In genomic region chrX:52348773-52349172, GRCm38 (mm10) we compare ENCODE assay signal across 14 mouse cellular contexts.
DNase-seq lines count a peak whose midpoint lies in the region; ATAC-seq and TF ChIP-seq lines count a peak whose summit lies in the region.
"Had no signal": no experiment of that assay in that cellular context is flagged by ENCODE, and none has a peak within 500 bp of the region (broad histone marks: within the 10 kb centered on the region; RNA-seq: fewer than 3 reads in every experiment).

No protein-coding gene starts in this region.

- no peaks in the 10 kb centered on the region for H3K27me3 ChIP-seq in midbrain, embryonic 10.5 days (ENCODE audit: low read depth, poor library complexity, severe bottlenecking)
- H3K27me3 ChIP-seq in midbrain, embryonic 13.5 days = no peaks in the 10 kb centered on the region
- H3K27me3 ChIP-seq in embryonic facial prominence, embryonic 10.5 days (replicated peaks; ENCODE audit: low read depth, poor library complexity, severe bottlenecking) = peaks cover 10% of the 10 kb centered on the region; the same call in 1 of the 2 replicates
- H3K27me3 ChIP-seq in limb, embryonic 14.5 days (ENCODE audit: control insufficient read depth, insufficient read depth, low read length) = no peaks in the 10 kb centered on the region

- no peak for TF ChIP-seq POLR2A in limb, embryonic 14.5 days (IDR thresholded peaks at IDR 0.05; ENCODE audit: borderline replicate concordance, extremely low read depth, insufficient read depth, insufficient read length)

- intact Hi-C loops in heart, postnatal 14 days (cut with DNase I) = no loop called here

- WGBS in midbrain, embryonic 10.5 days = 29% methylated on average over 6 of the region's 6 CpGs
- WGBS in midbrain, embryonic 13.5 days = 29% methylated on average over 6 of the region's 6 CpGs
- WGBS in embryonic facial prominence, embryonic 10.5 days = 38% methylated on average over 6 of the region's 6 CpGs
- WGBS in limb, embryonic 14.5 days = 49% methylated on average over 6 of the region's 6 CpGs

- peaks cover 26% of the 10 kb centered on the region for H3K4me1 ChIP-seq in midbrain, embryonic 10.5 days
- no peaks in the 10 kb centered on the region for H3K4me1 ChIP-seq in midbrain, embryonic 13.5 days (replicated peaks)
- no peaks in the 10 kb centered on the region for H3K4me1 ChIP-seq in embryonic facial prominence, embryonic 10.5 days
- no peaks in the 10 kb centered on the region for H3K4me1 ChIP-seq in limb, embryonic 14.5 days (ENCODE audit: control insufficient read depth, insufficient read depth, low read length)

- H3K9ac ChIP-seq in midbrain, embryonic 13.5 days (replicated peaks) = no peak overlapping the region
- H3K9ac ChIP-seq in limb, embryonic 14.5 days (ENCODE audit: low read depth, low read length, severe bottlenecking) = no peak overlapping the region

- H3K27ac ChIP-seq in midbrain, embryonic 10.5 days (replicated peaks) = 0 out of 2 replicates have a peak overlapping the region, but pooled peaks have one; percentile 17
- no peak overlapping the region for H3K27ac ChIP-seq in midbrain, embryonic 13.5 days
- H3K27ac ChIP-seq in embryonic facial prominence, embryonic 10.5 days (replicated peaks) = no peak overlapping the region
- H3K27ac ChIP-seq in limb, embryonic 14.5 days (replicated peaks; ENCODE audit: low read depth, low read length) = no peak overlapping the region
- H3K27ac ChIP-seq: hindbrain, postnatal 0 days; macrophage had no signal

- DNase-seq in midbrain, embryonic 10.5 days (ENCODE audit: low spot score) = peak; percentile 40
- peak; percentile 98 for DNase-seq in R1 (ENCODE audit: low read depth, low spot score)
- peak; percentile 15 for DNase-seq in embryonic facial prominence, embryonic 10.5 days (ENCODE audit: low spot score)
- no peak for DNase-seq in limb, embryonic 14.5 days (ENCODE audit: low spot score)
- no peak for DNase-seq in spleen, postnatal 10 days (ENCODE audit: low spot score in 2 of 2)
- no peak for DNase-seq in adrenal gland, postnatal 36 days
- DNase-seq in heart, postnatal 14 days = no peak
- DNase-seq: kidney, adult 8-10 months; kidney, postnatal 4 days; lung, adult 2 months; thymus, postnatal 36 days had no signal

- no peak overlapping the region for H3K4me2 ChIP-seq in midbrain, embryonic 13.5 days (replicated peaks)
- no peak overlapping the region for H3K4me2 ChIP-seq in limb, embryonic 14.5 days (replicated peaks; ENCODE audit: low read depth, low read length, severe bottlenecking)

- no peaks in the 10 kb centered on the region for H3K9me3 ChIP-seq in midbrain, embryonic 10.5 days (replicated peaks)
- H3K9me3 ChIP-seq in midbrain, embryonic 13.5 days = no peaks in the 10 kb centered on the region
- H3K9me3 ChIP-seq in embryonic facial prominence, embryonic 10.5 days = no peaks in the 10 kb centered on the region
- no peaks in the 10 kb centered on the region for H3K9me3 ChIP-seq in limb, embryonic 14.5 days (ENCODE audit: control insufficient read depth, low read length)

- no peaks in the 10 kb centered on the region for H3K36me3 ChIP-seq in midbrain, embryonic 10.5 days
- no peaks in the 10 kb centered on the region for H3K36me3 ChIP-seq in midbrain, embryonic 13.5 days
- peaks cover 3% of the 10 kb centered on the region; the same call in 1 of the 2 replicates for H3K36me3 ChIP-seq in embryonic facial prominence, embryonic 10.5 days (replicated peaks)
- H3K36me3 ChIP-seq in limb, embryonic 14.5 days (ENCODE audit: control insufficient read depth, insufficient read depth, low read length) = no peaks in the 10 kb centered on the region

- no peak for ATAC-seq in midbrain, embryonic 13.5 days
- ATAC-seq in limb, embryonic 14.5 days (ENCODE audit: low FRiP score, low read depth) = peak; percentile 67
- ATAC-seq: hindbrain, postnatal 0 days had no signal

- no peak overlapping the region for H3K4me3 ChIP-seq in midbrain, embryonic 10.5 days
- H3K4me3 ChIP-seq in midbrain, embryonic 13.5 days (replicated peaks) = no peak overlapping the region
- H3K4me3 ChIP-seq in embryonic facial prominence, embryonic 10.5 days = no peak overlapping the region
- no peak overlapping the region for H3K4me3 ChIP-seq in limb, embryonic 14.5 days (replicated peaks; ENCODE audit: low read length)

Comparison
In these comparisons a context has a peak if more than half of its experiments do, and no peak if none do; other contexts are left out.
1. DNase-seq: peak in midbrain, embryonic 10.5 days (single experiment), R1 (single experiment) and embryonic facial prominence, embryonic 10.5 days (single experiment); none in limb, embryonic 14.5 days (single experiment), spleen, postnatal 10 days (0 of 2), adrenal gland, postnatal 36 days (0 of 2) and heart, postnatal 14 days (0 of 2).